Comparison of ENCODE assay signal across 21 mouse cellular contexts in genomic region chr2:179325242-179325641, GRCm38 (mm10).
"Had no signal": no experiment of that assay in that cellular context is flagged by ENCODE, and none has a peak within 500 bp of the region (broad histone marks: within the 10 kb centered on the region; RNA-seq: fewer than 3 reads in every experiment).

No protein-coding gene starts in this region.

- H3K4me3 ChIP-seq: liver, embryonic 13.5 days; liver, embryonic 15.5 days; lung, embryonic 15.5 days; megakaryocyte, embryonic 14.5 days; midbrain, embryonic 13.5 days; midbrain, embryonic 15.5 days; neural tube, embryonic 12.5 days had no signal

- DNase-seq: liver, embryonic 13.5 days; liver, postnatal 0 days; lung, adult 2 months; lung, postnatal 14 days; lung, postnatal 36 days; right cerebral cortex, adult 18-20 months; right cerebral cortex, postnatal 25 days; right cerebral cortex, postnatal 4 days; spleen, adult 18-20 months; thymus, adult 18-20 months; thymus, postnatal 14 days; thymus, postnatal 36 days had no signal

- H3K36me3 ChIP-seq: liver, embryonic 13.5 days; liver, embryonic 15.5 days; lung, embryonic 15.5 days; midbrain, embryonic 13.5 days; midbrain, embryonic 15.5 days; neural tube, embryonic 12.5 days had no signal

- H3K27me3 ChIP-seq: liver, embryonic 13.5 days; liver, embryonic 15.5 days; lung, embryonic 15.5 days; megakaryocyte, embryonic 14.5 days; midbrain, embryonic 13.5 days; midbrain, embryonic 15.5 days; neural tube, embryonic 12.5 days had no signal

- H3K4me2 ChIP-seq: liver, embryonic 13.5 days; liver, embryonic 15.5 days; lung, embryonic 15.5 days; midbrain, embryonic 11.5 days; midbrain, embryonic 13.5 days; midbrain, embryonic 15.5 days; neural tube, embryonic 12.5 days had no signal

- H3K4me1 ChIP-seq: liver, embryonic 13.5 days; liver, embryonic 15.5 days; lung, embryonic 15.5 days; megakaryocyte, embryonic 14.5 days; midbrain, embryonic 13.5 days; neural tube, embryonic 12.5 days had no signal

- ATAC-seq: liver, postnatal 0 days; lung, postnatal 0 days; midbrain, embryonic 13.5 days; midbrain, embryonic 15.5 days had no signal

- H3K9ac ChIP-seq: liver, embryonic 13.5 days; liver, embryonic 15.5 days; liver, postnatal 0 days; lung, embryonic 15.5 days; midbrain, embryonic 13.5 days; midbrain, embryonic 15.5 days; neural tube, embryonic 12.5 days had no signal

- H3K9me3 ChIP-seq: liver, embryonic 13.5 days; liver, embryonic 15.5 days; lung, embryonic 15.5 days; midbrain, embryonic 13.5 days; midbrain, embryonic 15.5 days; neural tube, embryonic 12.5 days had no signal

- H3K27ac ChIP-seq: liver, embryonic 13.5 days; liver, embryonic 15.5 days; lung, embryonic 15.5 days; macrophage; midbrain, embryonic 13.5 days; midbrain, embryonic 15.5 days; neural tube, embryonic 12.5 days had no signal
